Mouse (Mus musculus) cerebellum, adult 11-12 months (tissue): ENCODE data around the gene Gm19426.
"Not testable (repeated sequence)": the region's sequence is repeated elsewhere in the genome, so short reads cannot be mapped to it uniquely, and the experiment has no call there.

Experiments used
- DNase-seq: peaks from one replicate; pipeline ENCODE4 v3.0.0; 2022

Gm19426 gene

DNA sequence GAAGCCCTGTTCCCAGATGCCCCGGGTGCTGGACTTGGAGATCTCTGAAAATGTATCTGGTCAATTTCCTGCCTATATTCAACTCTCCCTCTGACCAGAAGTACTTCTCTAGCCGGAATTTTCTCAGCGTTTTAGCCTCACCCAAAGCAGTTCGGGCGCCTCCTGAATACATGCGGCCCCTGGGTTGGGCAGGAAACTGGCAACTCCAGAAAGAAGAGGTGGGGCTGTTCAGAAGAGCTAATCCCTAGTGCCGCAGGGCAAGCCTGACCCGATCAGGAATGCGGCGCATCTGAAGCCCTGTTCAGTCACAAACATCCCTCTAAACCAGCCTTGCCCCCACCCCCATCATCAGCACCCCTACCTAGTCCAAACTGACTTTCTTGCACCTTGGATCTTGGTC lies 671 bp upstream of the Gm19426 start:
- DNase-seq, result no peak

DNA sequence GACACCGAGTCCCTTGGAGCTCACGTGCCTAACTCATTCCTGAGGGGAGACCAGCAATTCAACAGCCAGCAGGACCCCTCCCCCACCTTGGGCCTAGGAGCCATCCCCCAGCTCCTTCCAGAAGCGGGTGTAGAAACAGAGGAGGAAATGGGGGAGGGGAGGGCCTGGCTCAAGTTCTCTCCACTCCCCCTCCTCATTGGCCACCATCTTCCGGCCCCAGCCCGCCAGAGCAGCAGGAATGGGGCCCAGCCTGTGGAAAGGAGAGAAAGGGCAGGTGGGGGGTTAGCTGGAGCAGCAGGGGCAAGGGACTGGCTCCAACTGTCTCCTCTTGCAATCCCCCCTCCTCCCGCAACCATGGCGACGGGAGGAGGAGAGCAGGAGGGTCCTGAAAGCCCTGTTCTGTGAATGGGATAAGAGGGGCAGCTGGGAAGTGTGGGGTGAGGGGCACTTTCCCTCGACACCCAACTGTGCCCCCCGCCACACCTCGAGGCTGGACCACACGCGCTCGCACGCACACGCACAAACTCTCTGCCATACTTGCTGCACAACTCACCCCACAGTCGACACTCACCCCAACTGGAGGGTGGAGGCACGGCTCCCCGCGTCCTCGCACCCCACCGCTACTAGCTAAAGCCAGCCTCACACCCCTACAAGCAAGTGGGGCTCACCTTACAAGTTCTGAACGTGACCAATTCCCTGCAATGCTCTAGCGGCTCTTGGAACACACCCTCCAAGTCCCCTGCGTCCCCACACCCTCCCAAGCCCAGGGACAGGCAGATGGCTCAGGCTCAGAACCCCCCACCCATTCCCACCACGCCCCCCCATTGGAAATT lies 788 bp downstream of the Gm19426 start:
- peak; percentile 60 for DNase-seq

DNA sequence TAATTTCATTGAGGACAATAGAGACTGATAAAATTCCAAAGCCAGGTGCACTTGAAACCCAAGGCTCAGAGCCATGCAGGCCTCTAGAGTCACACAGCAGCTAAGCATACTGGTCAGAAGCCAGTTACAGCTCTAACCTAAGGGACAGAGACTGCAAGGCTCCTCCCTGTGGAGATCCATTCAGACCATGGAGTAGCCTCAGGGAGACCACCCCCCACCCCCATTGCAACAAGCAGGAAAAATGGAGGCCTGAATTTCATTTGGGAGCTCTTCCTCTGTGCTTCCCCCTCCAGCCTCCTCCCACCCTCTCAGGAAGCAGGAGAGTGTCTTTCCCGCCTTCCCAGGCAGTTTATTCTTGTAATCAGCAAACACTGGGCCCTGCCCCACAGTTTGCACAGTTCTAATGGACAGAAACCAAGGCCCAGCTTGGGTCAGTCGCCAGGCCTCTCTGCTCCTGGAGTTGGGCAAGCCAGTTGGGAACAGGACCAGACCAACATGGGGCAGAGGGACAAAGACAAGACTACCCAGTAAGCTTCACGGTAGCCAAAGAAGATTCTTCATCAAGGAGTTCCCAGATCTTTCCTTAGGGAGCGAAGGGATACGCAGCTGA lies 1.5 kb downstream of the Gm19426 start:
- peak; percentile 37 for DNase-seq

DNA sequence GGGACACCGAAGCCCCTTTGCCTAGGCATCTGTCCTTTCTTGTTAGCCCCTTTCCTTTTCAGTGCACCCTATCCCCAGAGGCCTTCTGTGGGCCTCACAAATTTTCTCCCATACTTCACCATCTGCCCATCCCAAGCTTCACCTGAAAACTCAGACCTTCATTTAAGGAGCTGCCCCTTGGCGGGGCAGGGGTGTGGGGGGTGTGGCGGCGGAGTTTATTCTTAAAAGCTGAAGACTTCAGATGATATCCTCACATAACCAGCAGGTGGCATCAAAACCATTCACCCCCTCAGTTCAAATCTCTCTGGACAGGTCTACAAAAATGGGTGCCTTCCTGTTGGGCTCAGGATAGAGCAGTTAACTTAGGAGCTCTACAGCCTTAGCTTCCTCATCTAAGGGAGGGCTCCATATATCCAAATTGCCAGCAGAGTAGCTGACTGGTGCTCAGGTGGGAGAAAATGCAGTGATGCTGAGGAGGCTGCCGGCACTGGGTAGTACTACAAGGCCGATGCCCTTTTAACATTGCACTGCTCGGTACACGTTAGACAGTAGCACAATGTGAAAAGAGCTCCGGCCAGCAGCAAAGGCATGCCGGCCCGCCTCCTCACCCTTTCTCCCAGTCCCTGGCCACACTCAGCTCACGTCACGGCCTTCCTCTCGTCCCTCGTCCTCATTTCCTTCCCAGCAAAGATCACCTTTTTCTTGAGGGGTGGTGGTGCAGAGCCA lies 2.7 kb downstream of the Gm19426 start:
- DNase-seq, result no peak

DNA sequence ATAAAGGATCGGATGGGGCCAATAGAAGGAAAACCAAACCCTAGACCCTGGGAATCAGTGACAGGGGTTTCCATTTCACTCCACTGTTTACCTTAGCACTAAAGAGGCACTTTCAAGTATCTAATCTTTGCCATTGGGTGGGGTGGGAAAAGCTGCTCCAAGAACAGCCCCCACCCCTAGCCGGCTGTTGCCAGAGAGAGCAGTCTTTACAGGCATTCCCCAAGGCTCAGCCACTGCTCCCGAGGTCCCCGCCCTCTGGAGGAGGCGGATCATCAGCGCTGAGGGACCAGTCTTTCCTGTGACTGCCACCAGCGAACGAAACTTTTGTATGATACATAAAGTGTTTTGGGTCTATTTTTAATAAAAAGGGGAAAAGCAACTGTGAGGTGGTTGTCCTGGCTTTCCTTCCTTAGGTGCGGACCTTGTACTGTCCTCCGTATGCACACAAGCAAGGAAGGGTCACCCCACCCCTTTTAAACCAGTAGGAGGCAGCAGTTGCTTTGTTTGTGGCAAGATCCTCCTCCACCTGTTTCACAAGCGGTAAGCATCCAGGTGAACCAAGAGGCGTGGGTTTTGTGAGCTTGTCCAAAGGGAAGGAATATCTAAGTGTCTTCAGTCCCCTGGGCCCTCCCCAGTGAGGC lies 5.1 kb downstream of the Gm19426 start:
- peak; percentile 39 for DNase-seq

DNA sequence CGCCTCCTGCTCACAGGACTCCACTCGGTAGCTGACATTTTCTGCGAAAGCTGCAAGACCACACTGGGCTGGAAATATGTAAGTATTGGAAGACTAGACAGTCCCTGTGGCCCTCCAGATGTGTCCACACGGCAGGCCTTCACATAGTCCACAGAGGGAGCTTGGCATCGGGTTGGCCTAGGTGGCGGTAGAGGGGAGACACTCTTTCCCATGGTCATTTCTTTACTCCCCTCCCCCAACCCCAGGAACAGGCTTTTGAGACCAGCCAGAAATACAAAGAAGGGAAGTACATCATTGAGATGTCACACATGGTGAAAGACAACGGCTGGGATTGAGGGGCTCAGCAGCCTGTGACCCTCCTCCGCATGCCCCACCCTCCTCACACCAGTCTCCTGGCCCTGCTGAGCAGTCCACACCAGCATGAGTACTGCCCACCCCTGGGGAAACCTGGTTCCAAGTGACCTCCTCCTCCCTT lies 6.0 kb downstream of the Gm19426 start:
- peak; percentile 49 for DNase-seq

DNA sequence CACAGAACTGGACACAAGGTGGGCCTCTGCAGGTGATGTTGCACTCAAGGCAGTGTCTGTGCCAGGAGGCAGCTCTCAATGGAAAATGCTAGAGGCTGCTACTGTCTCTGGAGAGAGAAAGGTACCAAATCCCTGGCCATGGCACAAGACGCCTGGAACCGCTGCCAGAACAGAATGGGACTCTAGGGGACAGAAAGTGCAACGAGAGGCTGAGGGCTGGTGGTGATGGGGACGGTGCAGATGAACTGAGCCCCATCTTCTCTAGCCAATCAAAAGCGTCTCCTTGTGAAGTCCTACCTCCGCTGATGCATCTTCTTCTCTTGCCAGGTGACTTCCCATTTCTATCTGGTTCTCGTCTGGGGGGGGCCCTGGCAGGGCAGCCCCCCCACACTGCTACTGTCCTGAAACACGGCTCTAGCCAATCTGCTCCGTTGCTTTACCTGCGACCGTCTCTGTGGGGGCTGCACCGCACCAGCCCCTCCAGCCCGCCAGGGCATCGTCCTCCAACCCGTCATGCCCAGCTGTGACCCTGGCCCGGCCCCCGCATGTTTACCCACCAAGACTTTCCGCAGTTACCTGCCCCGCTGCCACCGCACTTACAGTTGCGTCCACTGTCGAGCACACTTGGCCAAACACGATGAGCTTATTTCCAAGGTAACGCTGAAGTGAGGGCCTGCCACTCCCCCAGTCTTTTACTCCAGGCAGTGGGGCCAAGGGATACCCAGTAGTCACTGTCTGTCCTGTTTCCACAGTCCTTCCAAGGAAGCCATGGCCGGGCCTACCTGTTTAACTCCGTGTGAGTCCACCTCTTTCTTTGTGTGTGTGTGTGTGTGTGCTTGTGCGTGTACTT lies 6.9 kb downstream of the Gm19426 start:
- DNase-seq, result peak; percentile 61

DNA sequence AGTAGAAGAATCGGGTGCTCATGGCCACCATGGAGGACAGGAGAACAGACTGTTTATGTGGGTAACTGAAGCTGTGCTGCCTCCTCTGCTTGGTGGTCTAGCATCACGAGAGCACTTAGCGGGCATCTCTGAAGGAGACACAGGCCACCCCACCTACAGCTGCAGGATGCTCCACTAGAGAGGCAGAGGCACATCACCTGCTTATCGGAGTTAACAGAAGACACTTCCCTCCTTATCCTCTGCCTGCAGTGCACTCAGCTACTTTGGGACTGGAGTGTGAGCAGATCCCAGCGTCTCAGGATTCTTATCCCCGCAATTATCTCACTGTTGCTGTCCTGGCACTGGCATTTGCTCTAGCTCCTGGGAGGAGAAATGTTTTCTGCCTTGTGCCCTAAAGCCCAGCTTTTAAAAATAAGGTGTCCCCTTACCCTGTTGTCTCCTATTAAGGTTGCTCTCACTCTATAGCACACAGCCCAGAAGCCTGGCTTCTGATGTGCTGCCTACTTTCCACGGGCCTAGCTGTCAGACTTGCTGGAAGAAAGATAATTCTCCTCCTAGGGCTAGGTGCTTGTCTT lies 8.0 kb downstream of the Gm19426 start:
- DNase-seq, result no peak

DNA sequence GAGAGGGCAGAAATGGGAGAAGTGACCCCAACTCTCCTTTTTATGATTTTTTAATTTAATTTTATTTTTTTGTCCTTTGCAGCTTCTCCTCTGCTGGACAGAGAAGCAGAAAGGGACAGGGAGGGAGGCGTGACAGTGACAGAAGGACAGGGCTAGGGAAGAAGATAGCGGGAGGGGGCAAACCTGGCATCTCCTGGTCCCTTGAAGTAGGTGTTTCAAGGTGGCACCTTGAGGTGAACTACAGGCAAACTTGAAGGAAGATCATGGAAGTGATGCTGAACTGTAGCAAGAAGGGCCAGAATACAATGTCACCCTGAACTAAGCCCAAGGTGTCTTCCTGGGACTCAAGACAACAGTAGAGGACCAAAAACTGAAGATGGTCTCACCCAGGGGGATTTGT lies 8.5 kb downstream of the Gm19426 start:
- DNase-seq, result peak; percentile 45

DNA sequence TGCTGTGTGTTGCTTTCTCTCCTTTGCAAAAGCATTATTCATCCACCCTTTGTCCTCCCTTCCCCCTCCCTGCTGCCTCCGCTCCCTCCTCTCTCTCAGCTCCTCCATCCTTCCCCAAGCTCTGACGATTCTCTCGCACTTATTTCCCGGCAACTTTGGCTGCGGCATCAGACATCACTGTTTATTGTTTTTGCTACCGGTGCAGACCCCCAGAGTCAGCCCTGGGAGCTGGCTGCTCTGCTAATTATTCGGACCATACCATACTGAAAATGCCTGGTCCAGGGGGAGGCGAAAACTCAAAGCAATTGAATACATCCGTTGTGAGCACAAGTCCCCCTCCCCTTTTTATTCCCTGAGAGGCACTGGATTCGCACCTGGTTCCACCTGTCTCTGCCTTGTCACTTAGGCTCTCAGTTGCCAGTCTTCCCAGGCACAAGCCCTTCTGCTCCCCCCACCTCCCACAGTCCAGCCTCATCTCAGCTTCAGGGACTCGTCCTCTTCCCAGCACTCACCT lies 9.0 kb downstream of the Gm19426 start:
- peak; percentile 67 for DNase-seq

DNA sequence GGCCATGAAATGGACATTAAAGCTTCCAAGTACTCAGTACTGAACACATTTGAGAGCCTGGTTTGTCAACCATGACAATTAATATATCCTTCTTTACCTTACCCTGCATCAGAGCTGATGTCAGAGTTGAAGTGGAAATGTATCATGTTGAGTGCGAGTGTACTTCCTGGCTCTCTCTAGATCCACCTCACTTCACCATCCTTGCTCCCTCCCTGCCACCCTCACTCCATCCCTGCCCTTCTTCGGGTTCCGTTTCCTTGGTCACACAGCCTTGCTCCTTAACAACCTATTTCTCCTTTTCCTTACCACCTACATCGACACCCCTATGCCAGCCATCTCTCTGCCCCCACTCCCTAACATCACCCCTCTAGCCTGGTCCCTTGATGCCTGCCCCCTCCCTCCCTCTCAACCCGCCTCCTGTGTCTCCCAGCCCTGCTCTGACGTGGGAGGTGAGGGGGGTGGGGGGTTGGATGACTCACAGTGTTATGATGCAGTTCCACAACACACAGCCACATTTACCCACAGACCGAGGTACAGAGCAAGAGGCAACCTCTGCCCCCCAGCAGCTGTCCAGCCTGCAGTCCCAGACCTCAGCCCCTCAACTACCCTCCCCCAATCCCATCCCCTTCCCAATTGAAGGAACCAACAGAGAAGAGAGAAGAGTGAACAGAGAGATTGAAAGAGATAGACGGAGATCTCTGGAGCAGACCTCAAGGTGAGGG lies 9.7 kb downstream of the Gm19426 start, which contains the start of gene Ypel4:
Gene Ypel4 (plus strand): TSS at position 480 of the 722 bp plus-strand sequence.
- peak; percentile 89 for DNase-seq

DNA sequence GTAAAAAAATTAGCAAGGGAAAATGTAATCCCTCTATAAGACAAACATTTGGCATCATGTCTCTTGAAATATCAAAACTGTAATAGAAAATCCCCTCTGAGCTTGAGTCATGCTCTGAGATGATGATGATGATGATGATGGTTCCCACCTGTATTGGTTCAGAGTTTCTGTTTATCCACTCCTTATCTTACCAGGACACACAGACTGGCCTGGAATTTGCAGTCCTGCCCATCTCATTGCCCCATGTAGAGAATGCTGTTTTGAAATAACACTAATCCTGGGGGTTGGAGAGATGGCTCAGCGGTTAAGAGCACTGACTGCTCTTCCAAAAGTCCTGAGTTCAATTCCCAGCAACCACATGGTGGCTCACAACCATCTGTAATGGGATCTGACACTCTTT lies 11.1 kb downstream of the Gm19426 start:
- no peak for DNase-seq

DNA sequence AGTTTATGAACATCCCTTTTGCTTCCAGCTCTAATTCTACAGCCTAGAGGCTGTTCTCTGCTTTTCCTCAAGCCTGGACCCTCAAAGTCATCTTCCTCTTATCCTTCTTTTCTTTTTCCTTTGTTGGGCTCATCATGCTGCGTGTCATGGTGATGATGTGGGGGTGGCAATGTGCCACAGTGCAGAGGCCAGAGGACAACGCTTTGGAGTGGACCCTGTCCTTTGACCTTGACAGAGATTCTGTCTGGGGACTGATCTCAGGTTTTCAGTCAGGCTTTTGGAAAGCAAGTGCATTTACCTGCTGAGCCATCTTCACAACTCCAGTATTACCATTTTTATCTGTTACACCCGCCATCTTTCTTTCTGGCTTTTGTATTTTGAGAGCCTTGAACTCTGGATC lies 12.2 kb downstream of the Gm19426 start:
- DNase-seq, result no peak

DNA sequence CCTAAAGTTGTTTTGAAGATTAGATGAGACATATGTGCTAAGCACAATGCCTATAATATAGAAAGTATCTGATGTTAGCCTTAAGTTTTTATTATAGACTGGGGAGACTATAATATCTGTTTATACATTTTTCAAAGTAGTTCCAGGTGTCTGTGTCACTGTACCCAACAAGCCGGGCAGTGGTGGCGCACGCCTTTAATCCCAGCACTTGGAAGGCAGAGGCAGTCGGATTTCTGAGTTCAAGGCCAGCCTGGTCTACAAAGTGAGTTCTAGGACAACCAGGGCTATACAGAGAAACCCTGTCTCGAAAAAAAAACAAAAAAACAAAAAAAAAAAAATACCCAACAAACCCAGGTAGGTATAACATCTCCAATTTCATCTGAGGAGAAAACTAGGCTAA lies 15.3 kb downstream of the Gm19426 start:
- DNase-seq, result not testable (repeated sequence)

DNA sequence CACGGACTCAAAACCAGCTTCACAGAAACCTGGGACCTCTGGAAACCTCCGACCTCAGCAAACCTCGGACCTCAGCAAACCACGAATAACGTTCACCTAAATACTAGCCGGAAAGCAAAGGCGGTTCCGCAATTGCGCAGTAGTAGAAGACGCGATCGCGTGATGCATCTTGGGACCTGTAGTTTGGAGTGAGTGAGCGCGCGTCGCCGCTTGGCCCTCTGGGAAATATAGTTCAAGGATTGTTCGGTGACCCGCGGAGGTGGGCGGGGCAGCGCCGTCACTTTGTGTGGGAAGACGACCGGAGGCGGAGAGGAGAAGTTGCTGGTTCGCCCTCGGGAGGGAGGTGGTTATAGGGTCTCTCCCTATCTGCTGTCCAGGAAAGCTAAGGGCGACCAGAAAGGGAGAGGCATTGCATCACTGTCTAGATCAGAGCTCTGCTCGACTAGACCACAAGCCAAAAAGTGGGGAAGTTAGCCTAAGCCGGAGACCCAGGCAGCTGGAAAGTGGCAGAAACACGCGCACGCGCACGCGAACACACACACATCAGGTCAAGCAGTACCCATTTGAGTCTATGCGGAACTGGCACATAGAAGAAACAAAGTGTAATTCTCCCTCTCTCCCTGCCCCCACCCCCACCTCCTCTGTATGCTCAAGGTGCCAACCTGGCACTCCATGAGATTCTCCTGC lies 16.1 kb downstream of the Gm19426 start, which contains the start of gene Clp1:
Gene Clp1 (minus strand): TSS at position 179 of the 687 bp plus-strand sequence.
- DNase-seq, result peak; percentile 94

DNA sequence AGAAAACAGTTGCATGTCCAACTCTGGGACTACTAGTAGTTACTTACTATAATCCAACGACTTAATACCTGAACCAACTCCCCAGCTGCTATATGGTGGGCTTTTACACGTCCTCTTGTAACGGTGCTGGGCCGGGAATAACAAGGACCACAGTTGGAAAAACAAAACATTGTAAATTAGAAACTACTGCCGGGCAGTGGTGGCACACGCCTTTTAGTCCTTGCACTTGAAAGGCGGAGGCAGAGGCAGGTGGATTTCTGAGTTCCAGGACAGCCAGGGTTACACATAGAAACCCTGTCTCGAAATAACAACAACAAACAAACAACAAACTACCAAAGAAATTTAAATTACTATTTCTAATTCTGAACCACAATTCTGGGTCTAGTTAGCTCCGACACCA lies 16.7 kb downstream of the Gm19426 start:
- no peak for DNase-seq

DNA sequence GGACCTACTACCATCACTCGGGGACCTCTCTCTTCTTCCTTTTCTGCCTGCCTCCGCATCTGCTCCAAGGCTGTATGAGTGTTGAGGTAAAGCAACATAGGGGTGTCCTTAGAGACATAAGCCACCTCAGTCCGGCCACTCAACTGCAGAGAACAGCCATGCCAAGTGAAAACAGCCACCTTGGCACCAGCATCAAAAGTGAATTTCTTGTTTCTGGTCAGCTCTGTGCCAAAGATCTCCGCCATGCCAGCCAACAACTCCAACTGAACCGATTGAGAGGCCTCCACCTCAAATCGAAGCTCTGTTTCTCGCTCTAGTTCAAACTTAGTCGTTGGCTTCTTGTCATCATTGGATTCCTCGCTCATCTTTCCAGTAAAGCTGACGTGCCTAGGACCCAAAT lies 17.7 kb downstream of the Gm19426 start:
- no peak for DNase-seq

DNA sequence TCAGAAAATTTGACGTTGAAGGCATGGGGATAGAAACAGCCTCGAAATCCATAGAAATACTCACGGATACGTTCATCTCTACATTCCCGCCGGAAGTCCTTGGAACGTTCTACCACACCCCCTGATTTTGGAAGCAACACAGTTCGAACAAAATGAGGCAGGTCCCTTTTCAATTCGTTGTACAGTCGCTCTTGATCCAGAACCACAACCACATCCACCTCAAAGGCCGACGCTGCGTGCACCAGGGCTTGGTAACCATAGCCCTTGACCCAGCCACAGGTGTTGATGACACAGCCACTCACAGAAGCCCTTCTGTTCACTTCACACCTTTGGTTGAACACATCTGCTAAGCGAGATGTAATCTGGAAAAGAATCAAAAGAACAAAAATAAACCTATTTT lies 19.6 kb downstream of the Gm19426 start:
- no peak for DNase-seq

DNA sequence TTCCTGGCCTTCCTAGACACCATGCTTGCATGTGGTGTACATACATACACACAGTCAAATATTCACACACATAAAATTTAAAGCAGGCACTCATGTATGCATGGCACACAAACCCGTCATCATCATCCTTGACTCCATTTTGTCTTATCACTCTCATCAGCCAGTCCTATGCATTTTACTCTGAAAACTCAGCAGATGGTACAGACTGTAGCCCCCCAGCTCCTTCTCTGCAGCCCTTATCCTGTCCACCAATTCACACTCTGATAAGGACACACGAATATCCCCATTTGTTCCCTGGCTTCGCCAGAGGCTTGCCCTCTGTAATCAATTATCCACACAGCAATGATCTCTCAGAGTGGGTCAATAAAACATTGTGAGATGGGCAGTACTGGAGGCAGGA lies 22.3 kb downstream of the Gm19426 start:
- DNase-seq, result no peak

DNA sequence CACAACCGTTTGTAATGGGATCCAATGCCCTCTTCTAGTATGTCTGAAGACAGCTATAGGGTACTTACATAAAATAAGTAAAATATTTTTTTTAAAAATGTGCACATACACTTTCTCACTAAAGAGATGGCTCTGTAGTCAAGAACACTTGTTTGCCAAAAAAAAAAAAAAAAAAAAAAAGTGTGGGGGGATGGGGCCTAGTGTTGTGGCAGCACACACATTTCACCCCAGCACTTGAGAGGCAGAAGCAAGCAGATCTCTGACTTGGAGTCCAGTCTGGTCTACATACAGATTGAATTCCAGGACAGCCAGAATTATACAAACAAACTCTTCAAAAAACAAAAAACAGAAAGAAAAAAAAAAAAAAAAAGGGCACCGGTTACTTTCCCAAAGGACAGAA lies 22.7 kb downstream of the Gm19426 start:
- no peak for DNase-seq
